Mouse (Mus musculus): ENCODE measurements around the gene Krt36. TPM values are rescaled to one million over a fixed set of nuclear protein-coding genes. Genes with fewer than 3 reads are reported as not detected.

Gene Krt36
- not detected for total RNA-seq (2021)

GRCm38 (mm10) chr11:100105576-100106122 is at the start of gene Krt36:
Gene Krt36 (minus strand): TSS chr11:100105626.
- no peak for DNase-seq

- no peak for DNase-seq
Measured at GRCm38 (mm10) chr11:100148615-100149330, 43.3 kb upstream of the Krt36 start, which contains the start of gene Krt19. Gene Krt19 (minus strand): TSS chr11:100148665.

GRCm38 (mm10) chr11:100147566-100148353 is 42.3 kb upstream of the Krt36 start:
- DNase-seq: no peak

GRCm38 (mm10) chr11:100145858-100146560 is 40.6 kb upstream of the Krt36 start:
- no peak for DNase-seq

- DNase-seq: no peak
Measured at GRCm38 (mm10) chr11:100145104-100145503, 39.7 kb upstream of the Krt36 start.

GRCm38 (mm10) chr11:100140966-100141365 is 35.5 kb upstream of the Krt36 start:
- DNase-seq: no peak

- DNase-seq: no peak
Measured at GRCm38 (mm10) chr11:100139391-100139790, 34.0 kb upstream of the Krt36 start.

GRCm38 (mm10) chr11:100138809-100139208 is 33.4 kb upstream of the Krt36 start:
- no peak for DNase-seq

GRCm38 (mm10) chr11:100137693-100138092 is 32.3 kb upstream of the Krt36 start:
- DNase-seq: no peak

GRCm38 (mm10) chr11:100136559-100136958 is 31.1 kb upstream of the Krt36 start:
- no peak for DNase-seq

- DNase-seq: no peak
Measured at GRCm38 (mm10) chr11:100135731-100136130, 30.3 kb upstream of the Krt36 start, which contains the start of gene Krt15. Gene Krt15 (minus strand): TSS chr11:100135928.

GRCm38 (mm10) chr11:100124901-100125300 is 19.5 kb upstream of the Krt36 start:
- DNase-seq: no peak

- DNase-seq: no peak
Measured at GRCm38 (mm10) chr11:100121466-100121865, 16.0 kb upstream of the Krt36 start, which contains the start of gene Krt13. Gene Krt13 (minus strand): TSS chr11:100121566.

GRCm38 (mm10) chr11:100120331-100120730 is 14.9 kb upstream of the Krt36 start:
- DNase-seq: no peak

- no peak for DNase-seq
Measured at GRCm38 (mm10) chr11:100113742-100114029, 8.3 kb upstream of the Krt36 start.

- DNase-seq: no peak
Measured at GRCm38 (mm10) chr11:100112935-100113741, 7.7 kb upstream of the Krt36 start.

- DNase-seq: no peak
Measured at GRCm38 (mm10) chr11:100102693-100103429, 2.6 kb downstream of the Krt36 start.

- no peak for DNase-seq
Measured at GRCm38 (mm10) chr11:100100391-100100790, 5.0 kb downstream of the Krt36 start.

- no peak for DNase-seq
Measured at GRCm38 (mm10) chr11:100097819-100098218, 7.6 kb downstream of the Krt36 start.

- no peak for DNase-seq
Measured at GRCm38 (mm10) chr11:100096141-100096540, 9.3 kb downstream of the Krt36 start, which contains the start of gene Krt35. Gene Krt35 (minus strand): TSS chr11:100096241.

- DNase-seq: no peak
Measured at GRCm38 (mm10) chr11:100088378-100089025, 16.9 kb downstream of the Krt36 start.

Measured in layer of hippocampus, postnatal 36 days (tissue).